In genomic region chr6:50301121-50301520, GRCm38 (mm10) we compare ENCODE assay signal across 17 mouse cellular contexts.
"Had no signal": no experiment of that assay in that cellular context is flagged by ENCODE, and none has a peak within 500 bp of the region (broad histone marks: within the 10 kb centered on the region; RNA-seq: fewer than 3 reads in every experiment).

No protein-coding gene starts in this region.

- DNase-seq: liver, embryonic 13.5 days; liver, postnatal 0 days; lung, adult 2 months; lung, postnatal 14 days; lung, postnatal 36 days; right cerebral cortex, postnatal 14 days; thymus, adult 2 months; thymus, postnatal 25 days; thymus, postnatal 4 days had no signal

- H3K9ac ChIP-seq: liver, embryonic 13.5 days; liver, embryonic 15.5 days; liver, postnatal 0 days; lung, embryonic 15.5 days; neural tube, embryonic 12.5 days; stomach, embryonic 15.5 days had no signal

- H3K4me1 ChIP-seq: liver, embryonic 13.5 days; liver, embryonic 15.5 days; lung, embryonic 15.5 days; neural tube, embryonic 12.5 days; stomach, embryonic 15.5 days had no signal

- H3K27me3 ChIP-seq: liver, embryonic 13.5 days; liver, embryonic 15.5 days; lung, embryonic 15.5 days; megakaryocyte, embryonic 14.5 days; neural tube, embryonic 12.5 days; stomach, embryonic 15.5 days had no signal

- H3K4me3 ChIP-seq: liver, embryonic 13.5 days; liver, embryonic 15.5 days; lung, embryonic 15.5 days; megakaryocyte, embryonic 14.5 days; neural tube, embryonic 12.5 days; stomach, embryonic 15.5 days had no signal

- H3K4me2 ChIP-seq: liver, embryonic 13.5 days; liver, embryonic 15.5 days; lung, embryonic 15.5 days; neural tube, embryonic 12.5 days; stomach, embryonic 15.5 days had no signal

- ATAC-seq: liver, postnatal 0 days; lung, postnatal 0 days had no signal

- H3K9me3 ChIP-seq: liver, embryonic 13.5 days; liver, embryonic 15.5 days; lung, embryonic 15.5 days; megakaryocyte, embryonic 14.5 days; neural tube, embryonic 12.5 days; stomach, embryonic 15.5 days had no signal

- H3K27ac ChIP-seq: liver, embryonic 13.5 days; liver, embryonic 15.5 days; lung, embryonic 15.5 days; macrophage; neural tube, embryonic 12.5 days; stomach, embryonic 15.5 days; stomach, postnatal 0 days had no signal

- H3K36me3 ChIP-seq: liver, embryonic 13.5 days; liver, embryonic 15.5 days; lung, embryonic 15.5 days; neural tube, embryonic 12.5 days; stomach, embryonic 15.5 days had no signal
